Mouse (Mus musculus): ENCODE results near the gene Fbxo11. TPM values are rescaled to one million over a fixed set of nuclear protein-coding genes. Genes with fewer than 3 reads are reported as not detected.
"Not testable (repeated sequence)": the region's sequence is repeated elsewhere in the genome, so short reads cannot be mapped to it uniquely, and the experiment has no call there.

Fbxo11 gene
- polyA plus RNA-seq, 1 experiment from 2014 or later, result 53.9 TPM

DNA sequence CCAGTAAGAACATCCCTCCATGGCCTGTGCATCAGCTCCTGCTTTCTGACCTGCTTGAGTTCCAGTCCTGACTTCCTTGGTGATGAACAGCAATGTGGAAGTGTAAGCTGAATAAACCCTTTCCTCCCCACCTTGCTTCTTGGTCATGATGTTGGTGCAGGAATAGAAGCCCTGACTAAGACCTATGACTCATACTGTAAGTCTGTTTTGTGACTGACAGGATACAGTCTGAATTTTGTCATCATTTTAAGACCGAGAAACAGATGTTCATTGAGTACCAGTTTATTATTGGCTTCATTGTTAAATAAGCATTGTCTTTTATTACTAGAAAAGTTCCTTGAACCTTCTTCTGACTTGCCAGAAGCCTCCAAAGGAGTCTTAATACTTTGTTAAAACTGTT lies 85.4 kb downstream of the Fbxo11 start:
- ATAC-seq (ENCODE audit: low FRiP score, low TSS enrichment); H3K27ac ChIP-seq (replicated peaks; ENCODE audit: low read depth, low read length); H3K4me3 ChIP-seq (replicated peaks; ENCODE audit: low read depth, low read length); H3K4me2 ChIP-seq (ENCODE audit: low read length); H3K9ac ChIP-seq (replicated peaks; ENCODE audit: low read length); DNase-seq; H3K9me3 ChIP-seq (ENCODE audit: control insufficient read depth, low read length); H3K4me1 ChIP-seq (ENCODE audit: control insufficient read depth, insufficient read depth, low read length); H3K27me3 ChIP-seq (ENCODE audit: control insufficient read depth, insufficient read depth, low read length): not testable (repeated sequence)
- WGBS, result 88% methylated on average over 1 of the region's 1 CpGs
- H3K36me3 ChIP-seq (ENCODE audit: control insufficient read depth, insufficient read depth, low read length), result peaks cover 45% of the 10 kb centered on the region

DNA sequence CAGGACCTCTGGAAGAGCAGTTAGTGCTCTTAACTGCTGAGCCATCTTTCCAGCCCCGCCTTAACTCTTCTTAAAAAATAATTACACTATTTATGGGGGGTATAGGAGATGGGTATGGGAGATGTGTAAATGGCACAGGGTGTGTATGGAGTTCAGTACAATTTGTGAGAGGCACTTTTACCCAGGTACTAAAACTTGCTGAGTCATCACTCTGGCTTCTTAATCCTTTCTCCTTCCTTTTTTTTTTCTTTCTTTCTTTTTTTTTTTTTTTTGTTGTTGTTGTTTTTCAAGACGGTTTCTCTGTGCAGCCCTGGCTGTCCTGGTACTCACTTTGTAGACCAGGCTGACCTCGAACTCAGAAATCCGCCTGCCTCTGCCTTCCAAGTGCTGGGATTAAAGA lies 88.2 kb downstream of the Fbxo11 start:
- H3K4me1 ChIP-seq (ENCODE audit: control insufficient read depth, insufficient read depth, low read length); H3K27ac ChIP-seq (replicated peaks; ENCODE audit: low read depth, low read length); H3K9ac ChIP-seq (replicated peaks; ENCODE audit: low read length); H3K9me3 ChIP-seq (ENCODE audit: control insufficient read depth, low read length); H3K4me2 ChIP-seq (ENCODE audit: low read length); H3K4me3 ChIP-seq (replicated peaks; ENCODE audit: low read depth, low read length); H3K27me3 ChIP-seq (ENCODE audit: control insufficient read depth, insufficient read depth, low read length); DNase-seq; ATAC-seq (ENCODE audit: low FRiP score, low TSS enrichment): not testable (repeated sequence)
- 89% methylated on average over 4 of the region's 4 CpGs for WGBS
- peaks cover 23% of the 10 kb centered on the region for H3K36me3 ChIP-seq (ENCODE audit: control insufficient read depth, insufficient read depth, low read length)

GRCm38 (mm10) chr17:87976154-87976806 lies 88.8 kb downstream of the Fbxo11 start:
- DNase-seq (no peak), ATAC-seq (ENCODE audit: low FRiP score, low TSS enrichment) (no peak)
- H3K4me1 ChIP-seq (ENCODE audit: control insufficient read depth, insufficient read depth, low read length), result peaks cover 9% of the 10 kb centered on the region
- no peaks in the 10 kb centered on the region for H3K27me3 ChIP-seq (ENCODE audit: control insufficient read depth, insufficient read depth, low read length)
- H3K4me2 ChIP-seq (ENCODE audit: low read length), result peak overlapping the region; percentile 82
- H3K9me3 ChIP-seq (ENCODE audit: control insufficient read depth, low read length), result no peaks in the 10 kb centered on the region
- whole genome bisulfite sequencing, result 72% methylated on average over 9 of the region's 9 CpGs
- H3K27ac ChIP-seq (replicated peaks; ENCODE audit: low read depth, low read length), result no peak overlapping the region
- H3K36me3 ChIP-seq (ENCODE audit: control insufficient read depth, insufficient read depth, low read length), result peaks cover 17% of the 10 kb centered on the region
- peak overlapping the region; percentile 23; the same call in 1 of the 2 replicates for H3K9ac ChIP-seq (replicated peaks; ENCODE audit: low read length)
- H3K4me3 ChIP-seq (replicated peaks; ENCODE audit: low read depth, low read length), result peak overlapping the region; percentile 86

GRCm38 (mm10) chr17:87975229-87975853 lies 89.8 kb downstream of the Fbxo11 start:
- H3K9me3 ChIP-seq (ENCODE audit: control insufficient read depth, low read length), result no peaks in the 10 kb centered on the region
- H3K4me2 ChIP-seq (ENCODE audit: low read length), result peak overlapping the region; percentile 82
- peaks cover 9% of the 10 kb centered on the region for H3K4me1 ChIP-seq (ENCODE audit: control insufficient read depth, insufficient read depth, low read length)
- no peaks in the 10 kb centered on the region for H3K27me3 ChIP-seq (ENCODE audit: control insufficient read depth, insufficient read depth, low read length)
- peak overlapping the region; percentile 86 for H3K4me3 ChIP-seq (replicated peaks; ENCODE audit: low read depth, low read length)
- H3K27ac ChIP-seq (replicated peaks; ENCODE audit: low read depth, low read length), result peak overlapping the region; percentile 89
- H3K9ac ChIP-seq (replicated peaks; ENCODE audit: low read length), result peak overlapping the region; percentile 85
- WGBS, result 0% methylated on average over 60 of the region's 68 CpGs
- peaks cover 9% of the 10 kb centered on the region; the same call in 1 of the 2 replicates for H3K36me3 ChIP-seq (ENCODE audit: control insufficient read depth, insufficient read depth, low read length)
- ATAC-seq (ENCODE audit: low FRiP score, low TSS enrichment), result peak; percentile 59; the same call in 1 of the 2 replicates
- DNase-seq, result peak; percentile 68

DNA sequence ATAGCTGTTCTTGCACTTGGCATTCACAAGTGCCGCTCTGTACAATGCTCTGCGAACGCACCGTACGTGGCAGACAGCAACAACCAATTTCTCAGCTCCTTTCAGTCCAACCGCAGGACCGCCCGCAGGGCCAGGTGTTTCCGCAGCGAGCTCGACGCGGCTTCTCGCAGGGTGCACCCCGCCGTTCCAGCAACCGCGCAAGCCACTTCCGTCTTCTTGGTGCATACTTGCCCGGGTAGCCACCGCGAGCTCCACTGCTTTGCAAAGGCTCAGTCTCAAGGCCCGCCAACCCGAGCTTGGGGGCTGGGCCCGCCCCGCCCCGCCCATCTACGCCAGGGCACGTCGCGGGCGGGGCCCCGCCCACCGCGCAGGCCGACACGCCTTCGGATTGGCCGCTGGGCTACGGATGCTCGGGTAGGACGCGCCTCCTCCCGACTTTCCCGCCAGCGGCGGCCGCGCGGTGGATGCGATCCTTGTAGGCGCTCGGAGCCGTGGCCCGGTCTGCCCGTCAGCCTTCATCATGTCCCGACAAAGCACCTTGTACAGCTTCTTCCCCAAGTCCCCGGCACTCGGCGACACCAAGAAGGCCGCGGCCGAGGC lies 90.4 kb downstream of the Fbxo11 start, which contains the start of gene Msh6:
TSS of gene Msh6 (plus strand) at position 434 of the 600 bp plus-strand sequence.
- peak; percentile 99 for ATAC-seq (ENCODE audit: low FRiP score, low TSS enrichment)
- Histone ChIP-seq H3K9ac (replicated peaks; ENCODE audit: low read length) (peak within 1 kb of the TSS; percentile 85), H3K4me2 (ENCODE audit: low read length) (peak within 1 kb of the TSS; percentile 82), H3K4me1 (ENCODE audit: control insufficient read depth, insufficient read depth, low read length) (peaks cover 9% of the 10 kb centered on the region), H3K36me3 (ENCODE audit: control insufficient read depth, insufficient read depth, low read length) (0 out of 2 replicates have a peak, but pooled peaks cover 6% of the 10 kb centered on the region), H3K4me3 (replicated peaks; ENCODE audit: low read depth, low read length) (peak within 1 kb of the TSS; percentile 86), H3K9me3 (ENCODE audit: control insufficient read depth, low read length) (no peaks in the 10 kb centered on the region), H3K27ac (replicated peaks; ENCODE audit: low read depth, low read length) (peak within 1 kb of the TSS; percentile 89), H3K27me3 (ENCODE audit: control insufficient read depth, insufficient read depth, low read length) (no peaks in the 10 kb centered on the region)
- peak; percentile 98 for DNase-seq
- under 1% methylated on average over 63 of the region's 63 CpGs for WGBS

GRCm38 (mm10) chr17:87973261-87974167 lies 91.6 kb downstream of the Fbxo11 start:
- no peak overlapping the region for H3K4me3 ChIP-seq (replicated peaks; ENCODE audit: low read depth, low read length)
- H3K4me1 ChIP-seq (ENCODE audit: control insufficient read depth, insufficient read depth, low read length), result peaks cover 9% of the 10 kb centered on the region
- no peak overlapping the region for H3K27ac ChIP-seq (replicated peaks; ENCODE audit: low read depth, low read length)
- no peak overlapping the region for H3K9ac ChIP-seq (replicated peaks; ENCODE audit: low read length)
- ATAC-seq (ENCODE audit: low FRiP score, low TSS enrichment) (no peak), DNase-seq (no peak)
- 0 out of 2 replicates have a peak, but pooled peaks cover 6% of the 10 kb centered on the region for H3K36me3 ChIP-seq (ENCODE audit: control insufficient read depth, insufficient read depth, low read length)
- no peaks in the 10 kb centered on the region for H3K9me3 ChIP-seq (ENCODE audit: control insufficient read depth, low read length)
- 72% methylated on average over 10 of the region's 10 CpGs for WGBS
- H3K27me3 ChIP-seq (ENCODE audit: control insufficient read depth, insufficient read depth, low read length), result no peaks in the 10 kb centered on the region
- H3K4me2 ChIP-seq (ENCODE audit: low read length), result peak overlapping the region; percentile 82; the same call in 1 of the 2 replicates

DNA sequence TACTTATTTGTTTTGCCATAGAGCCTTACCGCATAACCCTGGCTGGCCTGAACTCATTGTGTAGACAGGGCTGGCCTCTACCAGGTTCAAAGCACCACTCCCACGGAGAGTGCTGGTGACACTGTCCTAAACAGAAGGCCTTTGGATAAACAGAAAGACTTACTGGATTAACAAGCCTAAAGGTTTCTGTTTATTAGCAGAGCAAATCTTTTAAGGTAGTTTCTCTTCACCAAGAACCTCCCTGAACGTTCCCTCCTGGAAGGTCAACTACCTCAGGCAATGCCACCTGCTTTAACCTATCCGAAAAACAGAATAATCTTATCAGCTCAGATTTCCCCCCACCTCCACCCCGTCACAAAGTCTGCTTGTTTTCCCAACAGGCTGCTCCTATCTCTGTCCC lies 92.2 kb downstream of the Fbxo11 start:
- Histone ChIP-seq H3K27me3 (ENCODE audit: control insufficient read depth, insufficient read depth, low read length) (no peaks in the 10 kb centered on the region), H3K4me1 (ENCODE audit: control insufficient read depth, insufficient read depth, low read length) (peaks cover 9% of the 10 kb centered on the region), H3K9ac (replicated peaks; ENCODE audit: low read length) (no peak overlapping the region), H3K36me3 (ENCODE audit: control insufficient read depth, insufficient read depth, low read length) (0 out of 2 replicates have a peak, but pooled peaks cover 1% of the 10 kb centered on the region), H3K4me2 (ENCODE audit: low read length) (no peak overlapping the region), H3K9me3 (ENCODE audit: control insufficient read depth, low read length) (no peaks in the 10 kb centered on the region), H3K27ac (replicated peaks; ENCODE audit: low read depth, low read length) (no peak overlapping the region), H3K4me3 (replicated peaks; ENCODE audit: low read depth, low read length) (no peak overlapping the region)
- no peak for DNase-seq
- ATAC-seq (ENCODE audit: low FRiP score, low TSS enrichment), result no peak
- WGBS, result 88% methylated on average over 5 of the region's 5 CpGs
